Mouse (Mus musculus): ENCODE measurements around the gene Serpine1.

DNA sequence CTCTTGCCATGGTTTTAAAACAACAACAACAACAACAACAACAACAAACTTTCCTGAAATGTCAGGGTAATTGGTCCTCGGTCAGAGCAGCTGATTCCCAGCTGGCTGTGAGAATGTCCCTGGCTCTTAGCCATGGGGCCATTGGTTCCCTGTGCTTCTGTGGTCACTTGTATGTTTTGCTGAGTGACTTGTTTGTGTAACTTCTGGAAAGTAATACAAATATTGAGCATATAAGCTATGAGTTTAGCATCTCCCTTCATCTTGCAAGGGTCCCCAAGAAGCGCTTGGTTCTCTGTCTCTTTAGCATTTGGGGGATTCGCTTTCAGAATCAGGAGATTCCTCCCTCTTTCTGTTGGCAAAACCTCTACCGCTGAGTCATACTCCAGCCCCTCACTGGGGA lies 34.4 kb upstream of the Serpine1 start:
- TF ChIP-seq POLR2A (IDR thresholded peaks at IDR 0.05; ENCODE audit: low read depth, low read length) (no peak), CTCF (IDR thresholded peaks at IDR 0.05; ENCODE audit: extremely low read depth, insufficient read depth, insufficient read length, insufficient replicate concordance) (no peak)
